Comparison of ENCODE assay signal across 2 mouse cellular contexts in the genomic region with DNA sequence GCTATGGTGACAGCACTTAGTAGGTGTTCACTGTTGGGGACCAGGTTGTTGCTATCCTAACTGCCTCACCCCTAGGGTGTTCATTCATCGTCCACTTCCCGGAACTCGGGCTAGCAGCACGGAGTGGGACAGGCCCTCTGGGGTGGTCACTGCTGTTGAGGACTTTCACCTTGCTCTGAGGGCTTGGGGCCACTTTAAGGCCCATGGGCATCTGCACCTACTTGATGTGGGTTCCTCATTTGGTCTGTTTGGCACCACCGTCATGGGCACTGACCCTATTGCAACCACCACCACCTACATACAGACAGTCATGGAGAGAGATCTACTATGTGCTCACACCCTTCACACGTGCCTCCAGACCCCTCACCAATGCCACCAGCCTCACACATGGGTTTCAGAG.
A peak's percentile ranks its signal among the peaks of the same experiment; 100 is the strongest.
TF ChIP-seq lines count a peak whose summit lies in the region.

No protein-coding gene starts in this region.

TF ChIP-seq in MEL, 35 proteins besides CTCF, POLR2A, EP300 and RAD21 (continued from another document):
- peak; percentile 44; the same call in 1 of the 2 replicates for TF ChIP-seq ZKSCAN1 (IDR thresholded peaks at IDR 0.05; ENCODE audit: low read depth, low read length)

TF ChIP-seq in myocyte, 11 proteins besides CTCF, POLR2A, EP300 and RAD21 (continued from another document):
- TF ChIP-seq MYOG (IDR thresholded peaks at IDR 0.05; ENCODE audit: control insufficient read depth in 1 of 3, insufficient read depth in 1 of 3, insufficient read length in 2 of 3, low read depth in 2 of 3): no peak
- TF ChIP-seq USF1 (IDR thresholded peaks at IDR 0.05; ENCODE audit: low read depth): no peak
- TF ChIP-seq CEBPB (IDR thresholded peaks at IDR 0.05; ENCODE audit: insufficient read depth, poor library complexity, severe bottlenecking): no peak
- TF ChIP-seq MYOD1 (IDR thresholded peaks at IDR 0.05; ENCODE audit: control insufficient read depth in 1 of 3, insufficient read length in 2 of 3, low read depth in 2 of 3): no peak
- TF ChIP-seq POLR2AphosphoS2 (IDR thresholded peaks at IDR 0.05; ENCODE audit: insufficient read length, low read depth): no peak
- no peak for TF ChIP-seq TCF3 (IDR thresholded peaks at IDR 0.05; ENCODE audit: insufficient read length, low read depth)
- no peak for TF ChIP-seq TCF12 (IDR thresholded peaks at IDR 0.05; ENCODE audit: insufficient read depth, poor library complexity, severe bottlenecking)
- TF ChIP-seq E2F4 (IDR thresholded peaks at IDR 0.05; ENCODE audit: insufficient read depth): no peak
- no peak for TF ChIP-seq SRF (IDR thresholded peaks at IDR 0.05; ENCODE audit: control insufficient read depth, insufficient read length, low read depth)
